9 mouse cellular contexts compared by ENCODE assay signal in genomic region chr15:30173370-30173941, GRCm38 (mm10). TPM values are rescaled to one million over a fixed set of nuclear protein-coding genes. Genes with fewer than 3 reads are reported as not detected.
A peak's percentile ranks its signal among the peaks of the same experiment; 100 is the strongest.
DNase-seq lines count a peak whose midpoint lies in the region; ATAC-seq and TF ChIP-seq lines count a peak whose summit lies in the region.
"Had no signal": no experiment of that assay in that cellular context is flagged by ENCODE, and none has a peak within 500 bp of the region (broad histone marks: within the 10 kb centered on the region; RNA-seq: fewer than 3 reads in every experiment).

No protein-coding gene starts in this region.

- no peak overlapping the region for H3K9ac ChIP-seq in heart, postnatal 0 days (replicated peaks; ENCODE audit: low read depth, low read length)
- peak overlapping the region; percentile 99 for H3K9ac ChIP-seq in forebrain, embryonic 16.5 days (replicated peaks; ENCODE audit: low read depth, low read length)
- peak overlapping the region; percentile 92 for H3K9ac ChIP-seq in neural tube, embryonic 13.5 days

- H3K36me3 ChIP-seq in heart, postnatal 0 days (replicated peaks; ENCODE audit: control insufficient read depth, insufficient read depth, low read length): no peaks in the 10 kb centered on the region
- H3K36me3 ChIP-seq in forebrain, embryonic 16.5 days (ENCODE audit: control insufficient read depth, insufficient read depth): no peaks in the 10 kb centered on the region
- H3K36me3 ChIP-seq in neural tube, embryonic 13.5 days: no peaks in the 10 kb centered on the region

- intact Hi-C loops in left cerebral cortex, adult 2 months (cut with DNase I): loop anchor here (5.0 to 10.0 kb wide), 6 partner anchors 104 to 1074 kb away; no protein-coding TSS in a partner anchor

- H3K4me2 ChIP-seq in heart, postnatal 0 days (ENCODE audit: low read depth, low read length): peak overlapping the region; percentile 84
- H3K4me2 ChIP-seq in forebrain, embryonic 16.5 days (ENCODE audit: low read length): peak overlapping the region; percentile 72
- peak overlapping the region; percentile 61 for H3K4me2 ChIP-seq in neural tube, embryonic 13.5 days

- WGBS in heart, postnatal 0 days: 1% methylated on average over 29 of the region's 29 CpGs
- WGBS in forebrain, embryonic 16.5 days: under 1% methylated on average over 29 of the region's 29 CpGs
- under 1% methylated on average over 29 of the region's 29 CpGs for WGBS in neural tube, embryonic 13.5 days

- no peak for TF ChIP-seq CTCF in heart, postnatal 0 days (IDR thresholded peaks at IDR 0.05; ENCODE audit: low read depth)
- no peak for TF ChIP-seq CTCF in left cerebral cortex, adult 2 months (IDR thresholded peaks at IDR 0.05)

- H3K4me1 ChIP-seq in heart, postnatal 0 days (ENCODE audit: control insufficient read depth, insufficient read depth): peaks cover 9% of the 10 kb centered on the region; the same call in 1 of the 2 replicates
- H3K4me1 ChIP-seq in forebrain, embryonic 16.5 days (replicated peaks; ENCODE audit: control insufficient read depth, insufficient read depth, low read length): peaks cover 13% of the 10 kb centered on the region
- peaks cover 32% of the 10 kb centered on the region for H3K4me1 ChIP-seq in neural tube, embryonic 13.5 days (replicated peaks)

- DNase-seq in heart, postnatal 0 days (ENCODE audit: low spot score): no peak
- DNase-seq in heart, adult 9 months (ENCODE audit: low spot score in 2 of 2): no peak
- DNase-seq in cerebellum, adult 18-20 months: peak; percentile 43 to 63
- peak in 1 of 2 experiments; percentile 31 for DNase-seq in left cerebral cortex, adult 2 months (ENCODE audit: extremely low spot score in 1 of 2, low spot score in 2 of 2)
- no peak for DNase-seq in spleen, postnatal 4 days (ENCODE audit: low spot score in 2 of 2)
- no peak for DNase-seq in B cell, adult 2 months

- TF ChIP-seq EP300 in heart, postnatal 0 days (IDR thresholded peaks at IDR 0.05; ENCODE audit: low read depth): no peak

- H3K4me3 ChIP-seq in heart, postnatal 0 days (ENCODE audit: low read depth, low read length): peak overlapping the region; percentile 52
- peak overlapping the region; percentile 89 for H3K4me3 ChIP-seq in forebrain, embryonic 16.5 days (replicated peaks; ENCODE audit: low read length)
- H3K4me3 ChIP-seq in left cerebral cortex, adult 2 months: peak overlapping the region; percentile 83
- H3K4me3 ChIP-seq in neural tube, embryonic 13.5 days: peak overlapping the region; percentile 73

- peaks cover 50% of the 10 kb centered on the region for H3K27me3 ChIP-seq in heart, postnatal 0 days (ENCODE audit: control insufficient read depth, insufficient read depth, low read length)
- no peaks in the 10 kb centered on the region for H3K27me3 ChIP-seq in forebrain, embryonic 16.5 days (replicated peaks; ENCODE audit: control insufficient read depth, insufficient read depth, low read length)
- peaks cover 10% of the 10 kb centered on the region for H3K27me3 ChIP-seq in neural tube, embryonic 13.5 days

- no peak for ATAC-seq in heart, postnatal 0 days (ENCODE audit: insufficient read depth, low read depth)
- ATAC-seq in forebrain, embryonic 16.5 days: peak; percentile 59
- peak; percentile 80 for ATAC-seq in neural tube, embryonic 13.5 days (ENCODE audit: low read depth)

- no peaks in the 10 kb centered on the region for H3K9me3 ChIP-seq in heart, postnatal 0 days (replicated peaks; ENCODE audit: control insufficient read depth, low read length)
- H3K9me3 ChIP-seq in forebrain, embryonic 16.5 days (ENCODE audit: control insufficient read depth, low read length): no peaks in the 10 kb centered on the region
- no peaks in the 10 kb centered on the region for H3K9me3 ChIP-seq in neural tube, embryonic 13.5 days

- H3K27ac ChIP-seq in heart, postnatal 0 days (ENCODE audit: low read depth): no peak overlapping the region
- peak overlapping the region; percentile 99 for H3K27ac ChIP-seq in forebrain, embryonic 16.5 days (ENCODE audit: low read length)
- H3K27ac ChIP-seq in left cerebral cortex, adult 2 months: peak overlapping the region; percentile 96
- peak overlapping the region; percentile 97 for H3K27ac ChIP-seq in neural tube, embryonic 13.5 days (replicated peaks)

RNA-seq across cellular contexts. Expression of gene Ctnnd2, which starts 1.1 kb away (rescaled TPM):
- total RNA-seq in heart, postnatal 0 days (2014; rRNA removed; ENCODE audit: low replicate concordance): not detected in 2 replicates
- polyA plus RNA-seq in heart, postnatal 0 days (2015; fragmentation: Nextera tagmentation; extraction: Ambion mirVana): 0.07 TPM in 1 of 2 replicates, not detected in the other
- polyA plus RNA-seq in forebrain, embryonic 16.5 days (2015; fragmentation: Nextera tagmentation; extraction: Ambion mirVana): 71.7 and 82.7 TPM in 2 replicates
- 100 to 1,000 TPM; 274 to 276 TPM for total RNA-seq in left cerebral cortex, adult 2 months (2021)
- 49.7 and 56.9 TPM in 2 replicates for polyA plus RNA-seq in neural tube, embryonic 13.5 days (2015; fragmentation: Nextera tagmentation; extraction: Ambion mirVana)
- total RNA-seq: MEL had no signal

Comparison
In these comparisons a context has a peak if more than half of its experiments do, and no peak if none do; other contexts are left out.
1. DNase-seq: peak in cerebellum, adult 18-20 months (2 of 2); none in heart, postnatal 0 days (single experiment), heart, adult 9 months (0 of 2), spleen, postnatal 4 days (0 of 2) and B cell, adult 2 months (0 of 2).
2. RNA of gene Ctnnd2, which starts 1.1 kb away (polyA plus RNA-seq): 71.7 to 82.7 TPM in forebrain, embryonic 16.5 days and 49.7 to 56.9 TPM in neural tube, embryonic 13.5 days; 0.07 TPM in heart, postnatal 0 days; every median in the first group is over 10 times any median in the second.
3. Peak in every context shown above with its lines, with median percentiles within 50 percentile points of each other: H3K4me2 ChIP-seq and H3K4me3 ChIP-seq.